Mouse (Mus musculus) MEL (cell line): ENCODE measurements at regions not wholly inside any gene's neighbourhood (a gene's known extent, or its start where the extent isn't known, plus 50 kb on each side); places are given as distances from the start of the nearest gene placed in this dataset.

Source experiments
- BHLHE40 ChIP-seq: IDR thresholded peaks from 2 replicates; pipeline ENCODE4 v1.6.1; 2012; ENCODE audit warnings: low read depth, mild to moderate bottlenecking, inconsistent platforms, low read length, improper control_type of control experiment, borderline replicate concordance
- CHD1 ChIP-seq: IDR thresholded peaks from 2 replicates; pipeline ENCODE4 v1.6.1; 2012; ENCODE audit warnings: low read depth, mild to moderate bottlenecking, inconsistent platforms, low read length, improper control_type of control experiment
- CTCF ChIP-seq, 3 experiments: IDR thresholded peaks in 2 of 3; conservative IDR thresholded peaks in 1 of 3; 2 replicates each; pipeline ENCODE4 v1.5.1; 2011 to 2012; ENCODE audit warnings: low read length in 3 of 3, low read depth in 2 of 3, mild to moderate bottlenecking in 2 of 3, improper control_type of control experiment in 1 of 3, inconsistent platforms in 1 of 3, mixed read lengths in 1 of 3, moderate library complexity in 1 of 3; ENCODE audit not compliant: control insufficient read depth in 1 of 3, insufficient read depth in 1 of 3, poor library complexity in 1 of 3, severe bottlenecking in 1 of 3
- EP300 ChIP-seq, 2 experiments: IDR thresholded peaks; 2 replicates each; pipeline ENCODE4 v1.6.1; 2011; ENCODE audit warnings: improper control_type of control experiment in 2 of 2, low read length in 2 of 2, low read depth in 1 of 2, mild to moderate bottlenecking in 1 of 2
- GATA1 ChIP-seq: IDR thresholded peaks from 2 replicates; pipeline ENCODE4 v1.6.1; 2011; ENCODE audit warnings: low read depth, low read length, improper control_type of control experiment
- HCFC1 ChIP-seq: IDR thresholded peaks from 2 replicates; pipeline ENCODE4 v1.6.1; 2012; ENCODE audit warnings: low read depth, mild to moderate bottlenecking, inconsistent platforms, low read length, improper control_type of control experiment, moderate library complexity
- MAX ChIP-seq: IDR thresholded peaks from 2 replicates; pipeline ENCODE4 v1.6.1; 2011; ENCODE audit warnings: low read length, improper control_type of control experiment
- NRF1 ChIP-seq: IDR thresholded peaks from 2 replicates; pipeline ENCODE4 v1.6.1; 2014; ENCODE audit warnings: low read depth, mild to moderate bottlenecking, inconsistent platforms, low read length, improper control_type of control experiment, moderate library complexity; ENCODE audit not compliant: poor library complexity, insufficient read depth, severe bottlenecking
- POLR2A ChIP-seq, 2 experiments: IDR thresholded peaks; 2 replicates each; pipeline ENCODE4 v1.6.1; 2011 to 2012; ENCODE audit warnings: low read length in 2 of 2, mild to moderate bottlenecking in 2 of 2, control low read depth in 1 of 2, improper control_type of control experiment in 1 of 2, low read depth in 1 of 2, moderate library complexity in 1 of 2; ENCODE audit not compliant: control insufficient read depth in 1 of 2, insufficient read depth in 1 of 2, poor library complexity in 1 of 2
- RAD21 ChIP-seq: IDR thresholded peaks from 2 replicates; pipeline ENCODE4 v1.6.1; 2011; ENCODE audit warnings: mild to moderate bottlenecking, low read depth, low read length, improper control_type of control experiment
- RCOR1 ChIP-seq: IDR thresholded peaks from 2 replicates; pipeline ENCODE4 v1.6.1; 2012; ENCODE audit warnings: low read depth, mild to moderate bottlenecking, inconsistent platforms, low read length, improper control_type of control experiment
- SMC3 ChIP-seq: IDR thresholded peaks from 2 replicates; pipeline ENCODE4 v1.6.1; 2011; ENCODE audit warnings: low read depth, low read length, improper control_type of control experiment
- USF1 ChIP-seq: IDR thresholded peaks from 2 replicates; pipeline ENCODE4 v1.6.1; 2014; ENCODE audit warnings: low read depth, mild to moderate bottlenecking, inconsistent platforms, low read length, improper control_type of control experiment, moderate library complexity

DNA sequence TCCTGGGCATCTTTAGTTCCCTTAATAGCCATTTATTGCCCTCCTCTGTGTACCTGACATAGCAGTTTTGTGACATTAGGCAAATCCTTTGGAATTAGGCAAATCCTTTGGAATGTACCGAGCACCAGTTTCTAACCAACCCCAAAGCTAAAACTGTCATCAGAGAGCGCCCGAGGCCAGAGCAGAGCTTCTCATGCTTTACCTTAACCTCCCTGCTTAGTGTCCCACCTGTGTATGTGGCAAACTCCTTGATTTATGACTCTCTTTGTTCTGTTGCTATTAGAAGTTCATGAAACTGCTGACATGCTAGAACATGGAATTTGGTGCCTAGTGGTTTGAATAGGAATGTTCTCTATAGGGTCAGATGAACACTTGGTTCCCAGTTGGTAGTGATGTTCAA is 84.0 kb downstream of the Stk35 start:
- TF ChIP-seq RCOR1 (no peak), GATA1 (no peak), HCFC1 (no peak), EP300 (IDR thresholded peaks at IDR 0.05; ENCODE audit: low read depth in 1 of 2, low read length in 2 of 2) (no peak), CTCF (IDR thresholded peaks at IDR 0.05 in 2 of 3, conservative IDR thresholded peaks at IDR 0.05 in 1 of 3; ENCODE audit: control insufficient read depth in 1 of 3, insufficient read depth in 1 of 3, low read depth in 2 of 3, low read length in 3 of 3, poor library complexity in 1 of 3, severe bottlenecking in 1 of 3) (no peak), USF1 (no peak), NRF1 (no peak), POLR2A (IDR thresholded peaks at IDR 0.05; ENCODE audit: control insufficient read depth in 1 of 2, insufficient read depth in 1 of 2, low read depth in 1 of 2, low read length in 2 of 2, poor library complexity in 1 of 2) (no peak), SMC3 (no peak), RAD21 (no peak), BHLHE40 (no peak), MAX (no peak), CHD1 (no peak)
